Mouse (Mus musculus): ENCODE results near the gene Pak7. TPM values are rescaled to one million over a fixed set of nuclear protein-coding genes. Genes with fewer than 3 reads are reported as not detected.

Pak7 gene
- polyA plus RNA-seq, 1 experiment, result not detected

DNA sequence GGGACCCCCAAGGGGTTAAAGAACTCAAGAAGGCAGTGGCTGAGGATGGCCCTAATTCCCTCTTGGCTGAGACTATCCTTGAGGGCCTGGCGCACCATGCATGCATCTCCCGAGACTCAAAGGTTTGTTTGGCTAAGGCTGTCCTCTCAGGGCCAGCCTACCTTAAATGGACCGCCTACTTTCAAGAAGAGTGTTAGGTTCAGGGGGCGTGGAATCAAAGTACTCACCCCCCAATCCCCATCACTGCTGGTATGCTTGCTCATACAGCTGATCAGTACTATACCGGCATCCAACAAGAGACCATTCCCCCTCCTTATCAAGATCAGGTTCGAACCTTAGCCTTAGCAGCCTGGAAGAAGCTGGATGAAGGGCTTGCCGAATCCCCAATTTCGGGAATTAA, 156.5 kb downstream of the Pak7 start:
- DNase-seq (ENCODE audit: low read depth, low spot score), result no peak
- 87% methylated on average over 8 of the region's 8 CpGs for WGBS

DNA sequence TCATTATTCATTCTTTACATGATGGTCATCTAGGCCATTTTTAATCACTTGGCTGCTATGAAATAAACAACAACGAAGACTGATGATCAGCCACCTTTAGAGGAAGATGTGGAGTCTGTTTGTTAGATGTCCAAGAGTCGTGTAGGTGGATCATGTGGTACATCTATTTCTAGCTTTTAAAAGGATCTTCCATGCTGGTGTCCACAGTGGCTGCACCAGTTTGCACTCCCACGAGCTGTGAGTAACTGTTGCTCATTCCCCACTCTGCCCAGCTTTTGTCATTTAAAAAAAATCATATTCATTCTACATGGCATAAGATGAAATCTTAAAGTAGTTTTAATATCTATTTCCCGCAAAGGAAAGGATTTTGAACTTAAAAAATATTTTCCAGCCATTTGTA, 183.7 kb downstream of the Pak7 start:
- no peak for DNase-seq (ENCODE audit: low read depth, low spot score)
- 70% methylated on average over 4 of the region's 4 CpGs for WGBS

DNA sequence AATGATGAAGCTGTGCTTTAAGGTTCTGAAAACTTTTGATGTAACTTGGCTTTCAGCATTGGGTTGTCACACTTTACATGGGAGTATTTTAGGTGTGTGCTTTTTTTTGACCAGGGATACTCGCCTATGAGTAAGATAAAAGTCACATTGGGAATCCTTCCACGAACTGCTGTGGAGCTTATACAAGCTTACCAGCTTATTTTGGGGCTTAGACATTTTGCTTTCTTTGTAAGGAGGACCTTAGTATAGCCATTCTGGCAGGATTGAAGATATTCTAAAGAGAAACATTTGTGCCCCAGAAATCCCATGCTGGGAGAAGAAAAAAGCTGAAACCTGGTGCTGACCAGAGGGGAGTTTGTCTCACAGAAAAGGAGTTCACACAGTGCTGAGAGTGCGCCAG, 212.7 kb downstream of the Pak7 start:
- DNase-seq (ENCODE audit: low read depth, low spot score), result no peak
- 69% methylated on average over 3 of the region's 3 CpGs for WGBS

DNA sequence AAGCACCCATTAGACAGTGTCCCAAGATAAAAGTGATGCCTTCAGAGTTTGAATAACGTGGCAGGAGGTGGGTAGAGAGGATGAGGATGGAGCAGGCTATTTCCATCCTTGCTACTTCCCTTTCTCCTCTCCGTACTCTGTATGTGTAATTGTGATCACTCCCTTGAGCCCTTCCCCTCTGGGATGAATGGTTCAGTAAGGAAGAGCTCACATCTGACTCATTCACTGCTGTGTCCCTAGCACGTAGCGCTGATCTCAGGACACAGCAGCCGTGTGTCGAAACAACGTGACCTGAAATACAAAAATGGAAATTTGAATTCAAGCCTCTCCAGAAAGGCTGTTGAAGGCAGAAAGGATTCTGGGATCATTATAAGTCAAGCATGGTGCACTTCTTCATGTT, 237.0 kb downstream of the Pak7 start:
- no peak for DNase-seq (ENCODE audit: low read depth, low spot score)
- 85% methylated on average over 7 of the region's 7 CpGs for WGBS

DNA sequence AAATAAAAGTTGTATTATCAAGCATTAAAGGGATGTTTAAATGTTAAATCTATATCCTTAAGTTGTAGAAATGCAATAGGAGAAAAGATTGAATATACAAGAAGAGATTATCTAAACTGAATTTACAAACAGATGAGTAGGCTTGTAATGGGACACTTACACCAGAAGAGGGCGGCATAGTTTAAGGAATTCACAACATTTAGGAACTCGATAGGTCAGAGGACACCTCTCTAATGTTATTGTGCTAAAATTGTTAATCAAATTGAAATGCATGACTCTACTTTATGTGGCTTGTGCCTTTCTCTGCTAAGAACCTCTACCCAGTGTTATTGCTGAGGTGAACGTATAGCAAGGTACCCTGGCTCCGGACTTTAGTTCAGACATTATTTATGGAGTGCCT, 238.2 kb downstream of the Pak7 start:
- no peak for DNase-seq (ENCODE audit: low read depth, low spot score)
- 28% methylated on average over 4 of the region's 4 CpGs for WGBS

DNA sequence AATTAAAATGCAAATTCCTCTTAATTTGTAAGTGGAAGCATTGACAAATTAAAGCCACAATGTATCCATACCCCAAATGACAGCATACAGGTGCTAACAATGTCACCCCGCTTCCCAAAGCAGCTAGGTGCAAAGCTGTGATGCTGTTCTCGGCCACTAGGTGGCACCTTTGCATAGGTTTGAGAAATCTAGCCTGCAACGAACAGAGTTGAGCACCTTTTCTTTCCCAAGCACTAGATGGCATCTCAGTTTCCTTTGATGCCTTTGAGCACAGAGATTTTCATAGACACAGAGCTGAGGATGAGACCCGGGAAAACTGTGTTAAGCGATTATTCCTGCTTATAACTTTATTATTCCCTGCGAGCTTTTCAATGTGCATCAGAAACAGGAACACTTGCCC, 238.8 kb downstream of the Pak7 start:
- DNase-seq (ENCODE audit: low read depth, low spot score), result peak; percentile 68
- 5% methylated on average over 6 of the region's 6 CpGs for WGBS

DNA sequence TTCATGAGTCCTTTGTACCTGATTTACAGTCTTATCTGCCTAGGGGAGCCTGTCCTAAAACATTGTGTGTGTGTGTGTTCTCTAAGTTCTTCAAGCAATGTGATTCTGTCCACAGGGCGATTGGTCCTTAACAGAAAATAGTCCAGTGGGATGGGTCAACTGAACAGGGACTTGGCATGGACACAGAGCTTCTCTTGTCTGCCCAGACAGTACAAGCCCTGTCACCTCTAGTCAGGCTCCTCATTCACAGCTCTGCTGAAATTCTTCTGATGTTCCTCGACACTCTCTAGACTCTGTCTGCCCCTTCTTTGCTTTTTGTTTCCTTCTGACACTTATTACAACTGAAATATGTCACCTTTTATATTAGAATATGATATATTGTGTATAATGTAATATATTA, 247.0 kb downstream of the Pak7 start:
- WGBS, result 36% methylated on average over 2 of the region's 2 CpGs
- DNase-seq (ENCODE audit: low read depth, low spot score), result no peak

DNA sequence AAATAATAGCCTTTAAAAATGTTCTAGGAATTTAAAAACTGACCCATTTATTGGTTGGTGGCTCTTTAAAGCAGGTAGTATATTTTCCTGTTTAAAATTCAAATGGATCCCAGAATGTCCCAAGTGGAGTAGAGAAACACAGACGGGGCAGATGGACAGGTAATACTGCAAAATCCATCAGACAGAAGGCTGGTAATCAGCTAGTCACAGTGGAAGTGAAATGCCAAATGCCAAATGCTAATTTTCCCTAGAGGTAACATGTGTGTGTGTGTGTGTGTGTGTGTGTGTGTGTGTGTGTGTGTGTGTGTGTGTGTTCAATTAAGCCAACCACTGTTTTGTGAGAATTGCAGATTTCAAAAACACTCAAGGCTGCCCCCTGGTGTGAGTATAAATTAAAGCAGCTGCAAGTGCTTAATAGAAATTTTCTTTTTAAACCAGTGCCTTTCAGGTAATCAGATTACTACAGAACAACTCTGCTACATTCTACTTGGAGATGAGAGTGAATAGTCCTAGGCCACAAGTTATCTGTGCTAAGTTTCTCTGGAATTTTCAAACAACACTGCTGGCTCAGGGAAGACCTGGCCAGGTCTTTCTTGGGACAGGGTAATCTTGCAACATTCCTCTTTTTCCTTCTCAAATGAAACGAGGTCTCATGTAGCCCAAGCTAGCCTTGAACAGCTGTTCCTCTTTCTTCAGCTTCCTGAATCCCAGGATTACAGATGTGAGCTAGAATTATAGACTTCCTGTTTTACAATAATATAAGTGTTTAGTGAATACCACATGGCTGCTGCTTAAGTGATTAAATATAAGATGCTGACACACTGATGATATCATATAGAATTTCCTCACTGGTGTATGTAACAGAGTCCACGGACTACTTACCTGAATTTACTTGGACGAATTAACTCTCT, 248.4 kb downstream of the Pak7 start:
- DNase-seq (ENCODE audit: low read depth, low spot score), result no peak
- WGBS, result 51% methylated on average over 4 of the region's 4 CpGs

DNA sequence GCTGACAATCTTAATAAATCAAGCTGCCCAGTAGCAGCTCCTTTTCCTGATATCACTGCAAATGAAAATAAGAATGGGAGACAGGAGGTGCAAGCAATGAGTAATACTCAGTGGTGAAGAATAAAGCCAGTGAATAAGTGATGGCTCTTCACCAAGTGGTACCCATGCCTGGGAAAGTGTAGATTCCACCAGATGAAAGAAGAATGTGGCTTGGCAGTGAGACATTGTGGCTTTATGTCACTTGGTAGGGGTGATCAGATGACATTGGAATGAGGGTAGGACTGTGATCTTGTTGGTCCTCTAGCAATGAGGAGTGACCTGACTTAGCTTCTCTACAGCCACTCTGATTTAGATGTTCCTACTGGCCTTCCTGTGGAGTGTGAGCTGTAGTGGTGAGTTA, 249.3 kb downstream of the Pak7 start:
- DNase-seq (ENCODE audit: low read depth, low spot score), result no peak

DNA sequence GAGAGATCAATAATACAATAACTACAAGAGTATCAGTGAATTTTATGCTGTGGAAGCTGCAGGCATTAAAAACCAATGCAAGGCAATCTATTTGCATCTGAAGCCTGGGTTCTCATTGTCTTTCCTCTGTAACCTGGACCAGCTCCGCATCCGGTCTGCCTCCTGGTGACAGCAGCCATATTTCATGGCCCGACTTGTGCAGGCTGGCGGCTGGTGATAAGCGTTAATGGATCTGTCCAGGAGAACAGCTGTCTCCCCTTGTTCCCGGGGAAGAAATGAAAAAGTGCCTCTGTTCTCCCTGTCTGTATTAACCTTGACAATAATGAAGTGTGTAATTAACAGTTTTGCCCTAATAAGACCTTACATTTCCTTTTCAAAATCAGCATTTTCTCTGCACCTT, 265.9 kb downstream of the Pak7 start:
- DNase-seq (ENCODE audit: low read depth, low spot score), result no peak
- 40% methylated on average over 6 of the region's 6 CpGs for WGBS

DNA sequence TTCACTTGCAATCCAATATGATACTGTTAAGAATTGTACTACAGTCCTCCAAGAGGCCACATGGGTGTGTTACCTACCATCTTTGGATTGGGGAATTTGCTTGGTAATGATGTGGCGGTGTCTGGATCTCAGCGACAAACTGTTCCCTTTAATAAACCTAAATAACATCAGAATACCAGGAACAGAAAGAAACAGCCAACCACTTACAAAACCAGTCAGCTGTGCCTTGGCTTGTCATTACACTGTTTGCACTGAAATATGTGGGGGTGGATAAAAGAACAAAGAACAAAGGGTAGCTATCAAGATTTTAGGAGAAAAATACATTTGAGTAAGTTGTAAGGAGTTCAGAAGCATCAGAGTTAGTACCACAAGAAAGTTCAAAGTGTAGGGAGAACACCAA, 269.8 kb downstream of the Pak7 start:
- WGBS, result 93% methylated on average over 2 of the region's 2 CpGs
- DNase-seq (ENCODE audit: low read depth, low spot score), result no peak

DNA sequence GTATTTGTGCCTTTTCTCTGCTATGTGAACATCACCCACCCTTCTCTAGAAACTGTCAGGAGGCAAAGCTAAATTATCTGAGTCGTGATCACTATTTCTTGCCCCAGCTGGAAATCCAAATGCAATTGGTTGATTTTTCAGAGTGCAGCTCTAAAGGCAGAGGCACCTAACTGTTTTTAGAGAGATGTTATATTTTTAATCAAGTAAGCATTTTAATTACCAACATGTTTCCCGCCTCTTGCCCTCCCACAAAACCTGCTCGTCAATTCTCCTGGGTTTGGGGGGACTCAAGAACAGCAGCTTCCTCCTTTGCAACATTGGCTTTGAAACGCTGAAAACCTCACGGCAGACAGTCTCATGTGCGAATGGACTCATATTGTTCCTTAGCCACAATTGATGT, 274.4 kb downstream of the Pak7 start:
- WGBS, result 81% methylated on average over 6 of the region's 6 CpGs
- DNase-seq (ENCODE audit: low read depth, low spot score), result no peak

DNA sequence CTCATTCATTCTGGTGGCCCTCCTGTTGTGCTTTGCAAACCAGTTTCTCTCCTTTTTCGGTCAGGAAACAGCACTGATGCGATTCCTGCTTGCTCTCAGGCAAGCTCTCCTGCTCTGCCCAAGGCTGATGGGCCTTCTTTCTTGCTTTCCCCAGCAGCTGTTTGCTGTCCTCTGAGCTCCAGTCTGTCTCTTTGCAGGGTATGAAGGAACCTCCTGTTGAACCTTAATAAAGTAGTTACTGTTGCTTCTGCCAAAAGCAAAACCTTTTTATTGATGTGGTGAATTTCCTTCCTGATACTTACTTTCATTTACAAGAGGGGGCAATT, 278.8 kb downstream of the Pak7 start:
- DNase-seq (ENCODE audit: low read depth, low spot score), result no peak
- 48% methylated on average over 2 of the region's 2 CpGs for WGBS

DNA sequence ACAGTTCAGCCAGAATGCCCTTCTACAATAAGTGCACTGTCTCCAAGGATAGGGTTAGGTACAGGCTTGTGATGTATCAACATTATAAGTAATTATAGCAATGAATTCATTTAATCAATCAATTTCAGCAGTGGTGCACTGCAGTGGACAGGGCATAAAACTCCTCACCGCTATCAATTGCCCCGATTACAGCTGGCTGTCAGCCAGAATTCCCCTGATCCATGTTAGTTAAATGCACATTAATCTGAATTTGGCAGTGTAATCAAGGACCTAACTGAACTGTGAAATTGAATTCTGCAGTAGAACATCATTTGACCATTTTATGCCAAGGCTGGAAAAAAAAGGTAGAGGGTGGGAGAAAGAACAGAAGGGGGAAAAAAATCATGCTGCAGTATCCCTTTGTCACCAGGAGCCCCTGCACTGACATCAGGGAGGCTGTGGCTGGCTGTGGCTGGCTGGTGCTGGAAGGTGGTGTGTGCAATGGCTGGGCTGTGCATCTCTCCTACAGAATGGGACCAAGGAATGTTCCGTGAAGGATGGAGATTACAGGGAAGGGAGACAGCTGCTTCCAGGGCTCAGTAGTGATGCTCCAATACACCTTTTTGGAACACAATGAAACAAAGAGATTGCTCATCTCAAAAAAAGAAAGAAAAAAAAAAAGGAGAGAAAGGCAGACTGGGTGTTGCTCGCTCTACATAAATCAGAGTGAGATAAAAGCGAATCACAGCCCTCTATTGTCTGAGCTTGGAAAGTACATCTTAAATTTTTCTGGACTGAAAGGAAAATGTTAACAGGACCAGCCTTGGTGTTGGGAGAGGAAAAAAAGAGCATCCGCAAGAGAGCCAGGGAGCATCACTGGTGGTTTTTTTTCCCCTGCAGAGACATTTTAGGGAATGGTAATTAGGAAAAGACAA, 279.4 kb downstream of the Pak7 start:
- no peak for DNase-seq (ENCODE audit: low read depth, low spot score)
- WGBS, result 53% methylated on average over 6 of the region's 6 CpGs

DNA sequence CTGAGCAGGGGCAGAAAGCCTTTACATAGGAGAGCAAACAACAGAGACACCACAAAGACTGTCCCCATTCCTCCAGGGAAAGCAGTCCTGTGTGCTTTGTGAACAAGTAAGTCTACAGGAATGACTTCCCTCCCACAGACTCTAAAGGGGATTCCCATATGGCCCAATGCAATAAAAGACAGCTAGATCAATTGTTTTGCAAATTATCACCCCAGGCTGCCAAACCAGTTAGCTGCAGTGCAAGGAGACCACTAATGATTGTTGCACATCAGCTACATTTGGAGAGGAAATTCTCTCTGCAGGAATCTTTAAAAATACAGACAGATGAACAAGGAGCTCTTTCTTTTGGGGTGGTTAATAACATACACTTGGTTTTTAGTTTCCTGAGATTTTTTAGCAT, 280.2 kb downstream of the Pak7 start:
- no peak for DNase-seq (ENCODE audit: low read depth, low spot score)

DNA sequence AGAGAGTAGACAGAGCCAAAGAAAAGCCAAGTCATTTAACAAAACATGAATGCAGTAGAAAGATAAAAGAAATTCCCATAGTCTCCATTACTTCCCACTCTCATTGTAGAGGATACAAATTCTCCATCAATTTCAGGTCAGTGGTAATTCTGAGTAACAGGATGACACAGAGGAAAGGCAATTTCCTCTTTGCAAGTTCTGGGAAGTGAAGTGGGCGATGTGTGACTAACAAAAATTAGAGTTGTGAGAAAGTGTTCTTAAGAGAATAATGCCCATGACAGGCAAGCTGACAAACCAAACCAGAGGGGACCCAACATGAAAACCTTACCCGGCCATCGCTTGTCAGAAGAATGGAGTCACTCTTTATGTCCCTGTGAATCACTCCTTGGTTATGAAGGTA, 290.6 kb downstream of the Pak7 start:
- WGBS, result 89% methylated on average over 3 of the region's 3 CpGs
- DNase-seq (ENCODE audit: low read depth, low spot score), result no peak

DNA sequence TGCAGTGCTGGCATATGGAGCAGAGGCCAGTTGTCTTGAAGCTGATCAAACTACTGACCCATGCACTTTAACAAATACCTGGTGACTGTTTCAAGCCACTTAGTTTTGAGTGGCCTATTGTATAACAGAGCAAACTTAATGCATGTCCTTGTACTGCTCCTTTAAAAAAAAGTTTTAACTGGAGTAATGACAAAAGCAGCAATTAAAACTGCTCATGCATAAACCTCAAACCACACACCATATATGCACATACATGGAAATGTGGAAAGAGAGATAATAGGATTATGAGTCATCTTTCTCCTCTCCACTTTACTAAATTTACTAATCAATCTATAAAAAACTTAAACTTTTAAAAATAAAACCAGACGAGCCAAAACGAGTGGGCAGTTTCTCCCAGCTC, 291.8 kb downstream of the Pak7 start:
- 31% methylated on average over 2 of the region's 2 CpGs for WGBS
- DNase-seq (ENCODE audit: low read depth, low spot score), result no peak

DNA sequence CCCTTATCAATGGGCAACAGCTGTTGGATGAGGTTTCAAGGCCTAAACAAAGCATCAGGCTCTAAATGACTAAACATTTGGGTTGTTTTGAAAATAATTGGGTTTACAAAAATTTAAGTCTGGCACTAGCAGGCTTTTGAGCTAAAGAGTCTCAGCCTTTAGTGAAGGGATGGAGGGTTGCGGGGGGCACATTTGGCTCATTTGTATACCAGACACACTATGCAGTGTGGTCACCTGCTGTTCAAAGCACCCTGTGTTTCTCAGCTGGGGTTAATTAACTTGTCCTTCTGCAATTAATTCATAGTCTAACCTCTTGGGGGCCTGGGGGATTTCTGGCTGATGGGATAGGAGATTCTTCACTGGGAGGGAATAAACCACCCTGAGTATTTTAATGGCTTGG, 323.4 kb downstream of the Pak7 start:
- DNase-seq (ENCODE audit: low read depth, low spot score), result no peak
- 98% methylated on average over 1 of the region's 1 CpGs for WGBS

DNA sequence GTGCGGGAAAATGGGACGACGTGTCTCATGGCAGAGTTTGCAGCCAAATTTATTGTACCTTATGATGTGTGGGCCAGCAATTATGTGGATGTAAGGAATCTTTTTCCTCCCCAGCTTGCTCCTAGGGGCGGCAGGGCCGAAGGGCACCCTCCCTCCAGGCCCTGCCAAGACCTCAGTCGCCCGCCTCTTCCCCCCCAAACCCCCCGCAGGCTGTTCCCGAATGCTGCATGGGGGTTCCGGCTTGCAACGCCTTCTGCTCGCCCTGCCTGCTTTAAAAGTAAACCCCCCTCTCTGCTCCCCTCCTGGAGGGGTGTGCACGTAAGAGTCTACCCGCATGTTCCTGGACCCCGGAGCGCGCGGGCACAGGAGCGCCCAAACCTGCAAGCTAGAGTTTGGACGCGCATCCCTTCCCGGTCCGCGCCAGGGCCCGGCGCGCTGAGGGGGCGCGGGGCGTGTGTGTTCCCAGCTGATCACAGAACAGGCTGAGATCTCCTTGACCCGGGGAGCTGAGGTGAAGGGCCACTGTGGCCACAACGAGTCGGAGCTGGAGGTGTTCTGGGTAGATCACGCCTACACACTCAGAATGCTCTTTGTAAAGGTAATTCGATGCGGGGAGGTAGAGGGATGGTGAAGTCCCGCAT, 328.6 kb downstream of the Pak7 start:
- no peak for DNase-seq (ENCODE audit: low read depth, low spot score)
- WGBS, result 3% methylated on average over 37 of the region's 37 CpGs

DNA sequence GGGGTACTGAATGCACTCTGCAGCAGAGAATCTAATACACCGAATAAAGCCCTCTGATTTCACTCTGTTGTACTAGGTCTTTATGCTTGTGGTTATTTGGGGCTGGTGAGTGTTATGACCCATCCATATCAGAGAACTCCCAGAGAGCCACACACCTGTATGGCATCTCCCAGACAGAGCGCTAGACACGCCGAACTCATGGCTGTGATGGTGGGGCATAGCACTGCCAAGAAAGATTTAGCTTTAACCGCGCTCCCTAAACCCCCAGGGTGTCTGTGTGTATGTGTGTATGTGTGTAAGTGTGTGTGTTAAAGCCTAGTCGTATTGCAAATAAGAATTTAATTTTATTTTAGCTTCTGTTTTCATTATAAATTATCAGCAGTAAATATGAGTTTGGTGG, 329.4 kb downstream of the Pak7 start:
- DNase-seq (ENCODE audit: low read depth, low spot score), result no peak
- 11% methylated on average over 7 of the region's 7 CpGs for WGBS

DNA sequence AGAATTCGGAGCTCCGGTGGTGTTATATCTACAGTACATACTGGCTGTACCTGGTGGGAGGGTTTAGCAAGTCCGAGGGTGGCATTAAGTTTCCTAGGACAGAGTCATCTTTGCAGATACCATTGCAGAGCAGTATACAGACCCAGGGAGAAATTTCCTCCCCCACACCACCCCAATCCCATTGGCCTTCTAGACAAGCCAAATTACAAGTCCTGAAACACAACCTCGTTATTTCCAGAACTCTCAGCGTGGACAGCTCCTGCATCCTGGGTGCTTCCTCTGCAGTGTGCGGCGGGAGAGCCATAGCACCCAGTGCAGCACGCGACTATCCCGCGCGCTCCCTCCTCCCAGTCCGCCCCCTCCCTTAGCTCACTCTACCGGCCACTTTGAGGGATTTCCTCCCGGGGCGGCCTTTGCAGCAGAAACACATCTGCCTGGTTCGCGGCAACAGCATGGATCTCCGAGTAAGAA, 329.9 kb downstream of the Pak7 start:
- no peak for DNase-seq (ENCODE audit: low read depth, low spot score)
- WGBS, result 5% methylated on average over 19 of the region's 19 CpGs

All from large intestine, adult 2 months (tissue).